Mouse (Mus musculus): ENCODE results near the gene Isca2.

GRCm38 (mm10) chr12:84792629-84793028 is 19.6 kb downstream of the Isca2 start:
- no peak for TF ChIP-seq CTCF (IDR thresholded peaks at IDR 0.05; ENCODE audit: low read depth, low read length)
- no peak for TF ChIP-seq TAL1 (conservative IDR thresholded peaks at IDR 0.05; ENCODE audit: low read depth, low read length)
- TF ChIP-seq POLR2AphosphoS5 (IDR thresholded peaks at IDR 0.05; ENCODE audit: insufficient replicate concordance, low read depth, low read length): no peak

Data from G1E (cell line).